Mouse (Mus musculus): ENCODE results near the gene Gucy1b1. TPM values are rescaled to one million over a fixed set of nuclear protein-coding genes. Genes with fewer than 3 reads are reported as not detected.

Gene Gucy1b1
- total RNA-seq, 2 experiments from 2014 or later = 190 to 207 TPM

DNA sequence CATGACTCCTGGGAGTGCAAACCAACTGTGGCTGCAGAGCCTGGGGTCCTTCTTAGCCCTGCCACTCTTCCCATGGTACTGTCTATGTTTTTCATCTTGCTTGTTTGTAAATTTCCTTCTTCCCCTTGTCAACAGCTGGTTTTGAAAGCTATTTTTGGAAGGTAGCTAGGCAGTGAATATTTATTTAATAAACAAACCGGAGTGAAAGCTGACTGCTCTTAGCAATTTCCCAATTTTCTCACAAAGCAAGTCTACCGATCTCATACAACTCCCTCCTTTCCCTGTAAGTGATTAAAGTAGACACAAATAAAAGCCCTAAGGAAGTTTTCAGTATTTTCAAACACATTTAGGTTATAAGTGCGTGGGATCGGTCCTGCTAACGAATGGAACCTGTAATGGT is 29.6 kb downstream of the Gucy1b1 start:
- intact Hi-C loops (cut with DNase I) = loop anchor here (5.0 kb wide), 1 partner anchor 287 kb away; no protein-coding TSS in a partner anchor
- no peak for DNase-seq (ENCODE audit: extremely low spot score in 1 of 2, low spot score in 2 of 2)

DNA sequence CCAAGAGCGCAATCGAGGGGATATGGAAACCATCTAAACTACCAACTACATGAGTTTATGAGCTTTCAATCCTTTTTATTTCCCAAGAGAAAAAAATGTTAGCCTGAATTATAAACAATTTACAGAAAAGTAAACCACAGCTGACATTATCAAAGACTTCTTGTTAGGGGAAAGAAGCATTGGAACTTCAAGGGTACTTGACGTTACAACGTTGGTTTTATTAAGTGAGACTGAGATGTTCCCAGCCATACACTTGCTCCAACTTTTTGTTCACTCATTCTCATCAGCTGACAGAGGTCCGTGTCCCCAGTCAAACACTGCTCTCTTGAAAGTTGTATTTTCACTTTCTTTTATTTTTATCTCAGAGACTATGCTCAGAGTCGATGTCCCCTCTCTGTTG is 30.8 kb downstream of the Gucy1b1 start:
- DNase-seq (ENCODE audit: extremely low spot score in 1 of 2, low spot score in 2 of 2) = no peak
- intact Hi-C loops (cut with DNase I) = no loop called here

- intact Hi-C loops (cut with DNase I) = no loop called here
Measured at GRCm38 (mm10) chr3:82036262-82037044, 38.0 kb downstream of the Gucy1b1 start.

DNA sequence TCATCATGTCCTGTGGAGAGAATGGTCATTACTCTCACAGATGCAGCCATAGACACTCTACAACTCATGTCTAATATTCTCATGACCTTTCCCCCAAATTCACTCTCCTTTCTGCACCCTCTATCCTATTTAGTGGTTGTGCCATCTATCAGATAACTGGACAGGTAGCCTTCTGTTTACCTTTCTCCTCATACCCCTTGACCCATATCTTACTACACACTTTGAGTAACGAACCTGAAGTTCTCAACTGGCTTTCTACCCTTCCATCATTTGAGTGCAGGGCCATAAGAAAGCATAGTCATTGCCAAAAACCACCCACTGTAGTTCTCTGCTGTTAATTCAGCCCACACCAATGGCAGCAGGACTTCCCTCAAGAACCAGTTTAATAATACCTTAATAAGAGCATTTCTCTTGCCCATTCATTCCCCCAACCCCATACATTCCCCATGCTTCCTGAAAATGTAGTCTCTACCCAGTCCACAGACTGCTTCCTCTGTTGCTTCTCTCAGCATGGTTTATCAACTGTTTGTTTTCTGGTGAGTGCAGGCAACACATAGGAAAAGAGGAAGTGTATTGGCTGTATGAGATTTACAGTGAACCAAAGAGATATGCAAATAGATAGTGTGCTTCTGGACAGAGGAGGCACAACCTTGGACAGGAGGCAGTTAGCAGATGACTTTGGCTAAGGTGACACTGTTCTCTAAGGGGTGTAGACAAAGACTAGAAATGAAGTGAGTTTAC is 44.3 kb downstream of the Gucy1b1 start:
- intact Hi-C loops (cut with DNase I) = no loop called here
- DNase-seq (ENCODE audit: extremely low spot score in 1 of 2, low spot score in 2 of 2) = no peak

More at GRCm38 (mm10) chr3:82036262-82037044, 38.0 kb downstream of the Gucy1b1 start:
- no peak for DNase-seq (ENCODE audit: extremely low spot score in 1 of 2, low spot score in 2 of 2)

- intact Hi-C loops (cut with DNase I) = loop anchor here (5.0 kb wide), 1 partner anchor 92 kb away; no protein-coding TSS in a partner anchor
- DNase-seq (ENCODE audit: extremely low spot score in 1 of 2, low spot score in 2 of 2) = peak in 1 of 2 experiments; percentile 49
Measured at GRCm38 (mm10) chr3:82029229-82029628, 45.3 kb downstream of the Gucy1b1 start.

DNA sequence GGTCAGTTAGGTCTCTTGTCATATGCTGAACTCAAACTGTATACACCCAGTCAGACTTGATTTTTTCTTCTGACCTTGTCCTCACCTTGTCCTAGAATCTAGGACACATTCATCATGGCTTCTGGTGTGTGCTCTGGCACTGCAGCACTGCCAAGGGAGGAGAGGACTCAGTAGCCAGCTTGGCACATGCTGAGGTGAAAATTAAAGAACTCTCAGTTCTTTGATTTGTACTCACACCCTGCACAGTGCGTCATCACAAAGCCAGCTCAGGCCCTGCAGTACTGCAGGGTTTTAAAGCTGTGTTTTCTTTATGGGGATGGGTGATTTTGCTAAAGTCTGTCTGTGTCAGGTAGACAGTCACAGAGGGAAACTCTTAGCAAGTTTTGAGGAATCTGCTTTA is 47.2 kb downstream of the Gucy1b1 start:
- DNase-seq (ENCODE audit: extremely low spot score in 1 of 2, low spot score in 2 of 2) = no peak
- intact Hi-C loops (cut with DNase I) = loop anchor here (5.0 kb wide), 1 partner anchor 90 kb away; no protein-coding TSS in a partner anchor

DNA sequence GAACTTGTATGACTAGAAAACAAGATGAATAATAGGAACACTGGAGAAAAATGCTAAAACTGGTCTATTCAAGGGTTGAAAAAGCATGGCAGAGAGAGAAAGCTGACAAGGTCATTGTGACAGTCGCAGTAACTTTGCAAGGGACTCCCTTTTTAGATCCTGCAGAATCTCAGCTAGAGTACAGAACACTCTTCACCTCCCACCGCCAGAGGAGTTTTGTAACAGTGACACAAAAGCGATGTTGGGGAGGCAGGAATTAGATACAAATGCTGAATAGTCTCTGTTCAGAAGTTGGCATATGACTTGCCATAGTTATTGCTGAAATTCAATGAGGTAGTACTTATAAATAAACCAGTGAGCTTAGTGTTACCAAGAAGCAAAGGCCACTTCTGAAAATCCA is 51.4 kb downstream of the Gucy1b1 start:
- DNase-seq (ENCODE audit: extremely low spot score in 1 of 2, low spot score in 2 of 2) = no peak
- intact Hi-C loops (cut with DNase I) = no loop called here

DNA sequence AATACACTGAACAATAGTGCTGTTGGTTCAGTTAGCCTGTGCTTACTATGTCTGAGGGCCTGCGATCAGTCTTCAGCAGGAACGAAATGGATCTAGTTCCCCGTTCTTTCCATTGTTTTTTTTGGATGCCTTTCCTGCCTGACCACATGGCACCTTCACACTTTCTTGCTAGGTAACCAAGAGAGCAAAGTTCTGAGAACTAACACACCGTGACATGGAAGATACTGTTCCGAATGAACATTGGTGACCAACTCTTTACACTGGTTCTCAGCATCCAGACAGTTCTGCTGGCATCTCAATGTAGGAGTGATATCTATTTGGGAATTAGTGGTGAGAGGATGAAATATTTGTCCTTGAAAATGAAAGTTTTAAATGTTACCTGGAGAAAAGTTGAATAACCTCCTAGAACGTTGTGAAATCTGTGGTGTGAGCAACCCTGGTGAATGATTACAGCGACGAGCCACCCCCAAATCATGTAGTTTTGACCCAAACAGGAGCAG is 52.0 kb downstream of the Gucy1b1 start:
- intact Hi-C loops (cut with DNase I) = no loop called here
- no peak for DNase-seq (ENCODE audit: extremely low spot score in 1 of 2, low spot score in 2 of 2)

GRCm38 (mm10) chr3:82014148-82014703 is 60.3 kb downstream of the Gucy1b1 start:
- intact Hi-C loops (cut with DNase I) = no loop called here
- DNase-seq (ENCODE audit: extremely low spot score in 1 of 2, low spot score in 2 of 2) = no peak

- intact Hi-C loops (cut with DNase I) = no loop called here
- no peak for DNase-seq (ENCODE audit: extremely low spot score in 1 of 2, low spot score in 2 of 2)
Measured at GRCm38 (mm10) chr3:82007002-82007401, 67.5 kb downstream of the Gucy1b1 start.

DNA sequence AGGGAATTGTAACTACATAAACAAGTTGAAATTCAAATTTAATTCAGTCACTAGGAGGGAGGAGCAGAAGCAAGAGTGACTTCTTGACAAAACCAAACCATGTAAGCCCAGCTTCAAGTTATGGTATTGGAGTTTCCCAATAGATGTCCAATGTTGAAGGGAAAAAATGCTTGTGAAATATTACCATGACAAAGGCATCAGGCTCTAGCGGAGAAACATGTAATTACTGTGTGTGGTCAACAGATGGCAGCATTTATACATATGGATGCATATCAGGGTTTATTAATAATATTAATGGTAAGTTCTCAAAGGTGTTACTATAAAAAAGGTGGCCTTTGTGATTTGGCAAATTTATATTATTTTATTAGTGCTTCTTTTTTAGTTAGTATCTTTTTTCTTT is 78.5 kb downstream of the Gucy1b1 start:
- intact Hi-C loops (cut with DNase I) = no loop called here
- DNase-seq (ENCODE audit: extremely low spot score in 1 of 2, low spot score in 2 of 2) = peak; percentile 19 to 33

- no peak for DNase-seq (ENCODE audit: extremely low spot score in 1 of 2, low spot score in 2 of 2)
- intact Hi-C loops (cut with DNase I) = no loop called here
Measured at GRCm38 (mm10) chr3:81995371-81995770, 79.1 kb downstream of the Gucy1b1 start.

DNA sequence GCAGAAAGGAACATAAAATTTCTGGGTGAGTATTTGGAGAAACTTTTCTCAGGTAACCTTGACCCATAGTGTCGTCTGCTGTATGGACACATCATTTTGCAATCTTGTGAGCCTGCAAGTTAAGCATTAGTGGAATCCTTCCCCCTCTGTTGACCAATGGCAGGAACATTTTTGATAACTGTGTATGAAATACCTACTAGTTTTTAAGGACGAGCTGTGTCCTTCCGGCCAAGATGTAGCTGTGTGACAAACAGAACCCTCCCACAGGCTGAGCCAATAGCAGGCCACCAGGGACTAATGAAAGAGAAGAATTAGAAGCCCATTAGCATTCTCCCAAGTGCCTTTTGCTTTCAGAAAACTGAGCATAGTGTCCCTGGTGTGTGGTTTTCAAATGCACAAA is 84.0 kb downstream of the Gucy1b1 start:
- intact Hi-C loops (cut with DNase I) = no loop called here
- no peak for DNase-seq (ENCODE audit: extremely low spot score in 1 of 2, low spot score in 2 of 2)

DNA sequence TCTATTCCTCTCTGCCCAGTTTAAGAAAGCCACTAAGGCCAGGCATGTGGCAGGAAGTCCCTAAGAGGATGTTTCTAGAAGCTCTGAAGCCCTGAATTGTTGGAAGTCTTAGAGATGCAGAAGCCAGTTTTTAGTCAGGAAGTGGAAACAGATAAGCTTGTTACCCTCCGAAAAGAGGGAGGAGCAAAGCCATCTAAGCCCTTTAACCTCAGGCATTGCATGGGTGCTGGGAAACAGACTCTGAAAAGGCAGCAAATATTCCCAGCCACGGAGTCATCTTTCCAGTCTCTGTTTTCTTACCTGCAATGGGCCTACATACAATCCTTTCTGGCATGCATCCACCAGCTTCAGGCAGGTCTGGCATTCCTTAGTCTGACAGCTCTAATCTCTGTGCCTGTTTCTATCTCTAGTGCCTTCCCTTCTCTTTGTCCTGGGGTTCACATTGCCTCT is 84.8 kb downstream of the Gucy1b1 start:
- no peak for DNase-seq (ENCODE audit: extremely low spot score in 1 of 2, low spot score in 2 of 2)
- intact Hi-C loops (cut with DNase I) = no loop called here

DNA sequence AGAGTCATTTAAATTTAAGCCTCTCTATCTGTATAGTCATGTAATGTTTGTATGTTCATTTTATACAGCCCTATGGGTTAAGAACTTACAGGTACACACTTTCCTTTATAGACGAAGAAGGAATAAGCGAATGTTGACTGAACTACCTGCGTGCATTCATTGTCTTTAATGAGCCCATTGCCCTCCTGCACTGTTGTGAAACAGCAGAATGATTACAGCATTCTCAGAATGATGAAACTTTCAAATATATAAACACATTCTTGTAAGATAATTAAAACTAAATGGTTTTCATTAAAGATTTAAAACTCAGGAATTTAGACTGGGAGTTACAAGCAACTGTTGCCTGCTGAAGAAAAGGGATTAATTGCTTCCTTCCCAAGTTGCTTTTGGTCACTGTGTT is 86.9 kb downstream of the Gucy1b1 start:
- intact Hi-C loops (cut with DNase I) = no loop called here
- no peak for DNase-seq (ENCODE audit: extremely low spot score in 1 of 2, low spot score in 2 of 2)

DNA sequence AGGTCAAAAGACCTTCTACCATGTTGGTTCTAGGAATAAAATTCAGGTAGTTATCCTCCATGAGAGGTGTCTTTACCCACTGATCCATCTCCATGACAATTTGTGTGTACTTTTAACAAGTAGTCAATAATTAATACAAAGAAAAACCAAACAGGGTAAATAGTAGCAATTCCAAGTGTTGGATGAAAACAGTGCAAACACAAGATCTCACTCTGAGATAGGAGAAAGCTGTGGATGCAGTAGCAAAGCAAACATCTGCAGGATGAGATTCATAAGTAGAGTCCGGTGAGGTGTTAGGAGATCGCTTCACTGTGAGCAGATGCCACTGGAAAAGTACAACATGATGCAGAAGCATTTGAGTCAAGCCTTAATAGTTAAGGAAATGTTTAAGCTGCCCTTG is 88.4 kb downstream of the Gucy1b1 start:
- DNase-seq (ENCODE audit: extremely low spot score in 1 of 2, low spot score in 2 of 2) = no peak
- intact Hi-C loops (cut with DNase I) = no loop called here

DNA sequence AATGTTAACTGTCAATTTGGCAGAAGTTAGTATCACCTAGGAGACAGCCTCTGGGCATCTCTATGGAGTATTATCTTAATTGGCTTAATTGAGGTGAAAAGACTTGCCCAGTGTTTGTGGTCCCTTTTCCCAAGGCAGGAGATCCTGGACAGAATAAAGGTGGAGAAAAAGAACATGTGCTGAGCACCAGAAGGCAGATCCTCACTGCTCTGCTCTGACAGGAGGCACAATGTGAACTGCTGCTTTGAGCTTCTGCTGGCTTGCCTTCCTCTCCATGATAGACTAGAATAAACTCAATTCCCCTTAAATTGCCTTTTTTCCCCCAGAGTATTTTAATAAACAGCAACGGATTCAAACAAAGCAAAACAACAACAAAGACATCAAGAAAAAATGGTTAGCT is 89.4 kb downstream of the Gucy1b1 start:
- DNase-seq (ENCODE audit: extremely low spot score in 1 of 2, low spot score in 2 of 2) = no peak
- intact Hi-C loops (cut with DNase I) = no loop called here

- intact Hi-C loops (cut with DNase I) = no loop called here
- DNase-seq (ENCODE audit: extremely low spot score in 1 of 2, low spot score in 2 of 2) = no peak
Measured at GRCm38 (mm10) chr3:81983120-81983895, 91.2 kb downstream of the Gucy1b1 start.

All from left cerebral cortex, postnatal 10 days (tissue).